Mouse (Mus musculus): ENCODE measurements at regions not wholly inside any gene's neighbourhood (a gene's known extent, or its start where the extent isn't known, plus 50 kb on each side); places are given as distances from the start of the nearest gene placed in this dataset.

GRCm38 (mm10) chr6:66012675-66013074, 60.3 kb downstream of the 4930544G11Rik start:
- intact Hi-C loops (cut with DNase I) = no loop called here

GRCm38 (mm10) chr6:66023531-66023930, 71.1 kb downstream of the 4930544G11Rik start:
- intact Hi-C loops (cut with DNase I) = no loop called here

GRCm38 (mm10) chr6:66036789-66037188, 84.4 kb downstream of the 4930544G11Rik start:
- intact Hi-C loops (cut with DNase I) = no loop called here

GRCm38 (mm10) chr6:66051852-66052251, 99.4 kb downstream of the 4930544G11Rik start:
- intact Hi-C loops (cut with DNase I) = no loop called here

GRCm38 (mm10) chr6:66052386-66052785, 100.0 kb downstream of the 4930544G11Rik start:
- intact Hi-C loops (cut with DNase I) = no loop called here

GRCm38 (mm10) chr6:66053197-66053596, 100.8 kb downstream of the 4930544G11Rik start:
- intact Hi-C loops (cut with DNase I) = no loop called here

GRCm38 (mm10) chr6:66068874-66069273, 116.5 kb downstream of the 4930544G11Rik start:
- intact Hi-C loops (cut with DNase I) = no loop called here

- intact Hi-C loops (cut with DNase I) = no loop called here
These were observed 125.0 kb downstream of the 4930544G11Rik start for GRCm38 (mm10) chr6:66077445-66077844.

- intact Hi-C loops (cut with DNase I) = no loop called here
These were observed 126.4 kb downstream of the 4930544G11Rik start for GRCm38 (mm10) chr6:66078769-66079168.

- intact Hi-C loops (cut with DNase I) = no loop called here
These were observed 149.2 kb downstream of the 4930544G11Rik start for GRCm38 (mm10) chr6:66101555-66102071.

- intact Hi-C loops (cut with DNase I) = no loop called here
These were observed 162.0 kb downstream of the 4930544G11Rik start for GRCm38 (mm10) chr6:66114366-66114765.

GRCm38 (mm10) chr6:66121479-66122183, 169.2 kb downstream of the 4930544G11Rik start:
- intact Hi-C loops (cut with DNase I) = no loop called here

- intact Hi-C loops (cut with DNase I) = no loop called here
These were observed 171.9 kb downstream of the 4930544G11Rik start for GRCm38 (mm10) chr6:66124292-66124691.

GRCm38 (mm10) chr6:66151786-66152185, 199.4 kb downstream of the 4930544G11Rik start:
- intact Hi-C loops (cut with DNase I) = no loop called here

- intact Hi-C loops (cut with DNase I) = no loop called here
These were observed 202.4 kb downstream of the 4930544G11Rik start for GRCm38 (mm10) chr6:66154831-66155230.

- intact Hi-C loops (cut with DNase I) = no loop called here
These were observed 208.4 kb downstream of the 4930544G11Rik start for GRCm38 (mm10) chr6:66160805-66161204.

- intact Hi-C loops (cut with DNase I) = no loop called here
These were observed 216.5 kb downstream of the 4930544G11Rik start for GRCm38 (mm10) chr6:66168913-66169312.

GRCm38 (mm10) chr6:66197990-66198389, 245.6 kb downstream of the 4930544G11Rik start:
- intact Hi-C loops (cut with DNase I) = no loop called here

- intact Hi-C loops (cut with DNase I) = no loop called here
These were observed 247.9 kb downstream of the 4930544G11Rik start for GRCm38 (mm10) chr6:66200136-66200790.

- intact Hi-C loops (cut with DNase I) = no loop called here
These were observed 254.0 kb downstream of the 4930544G11Rik start for GRCm38 (mm10) chr6:66206197-66206925.

- intact Hi-C loops (cut with DNase I) = no loop called here
These were observed 265.1 kb downstream of the 4930544G11Rik start for GRCm38 (mm10) chr6:66217543-66217942.

Measured in adrenal gland (tissue).